Mouse (Mus musculus): Measurements from ENCODE around the gene Gm20388. TPM values are rescaled to one million over a fixed set of nuclear protein-coding genes. Genes with fewer than 3 reads are reported as not detected.

Gm20388 gene
- polyA plus RNA-seq, 1 experiment = 49.7 TPM

DNA sequence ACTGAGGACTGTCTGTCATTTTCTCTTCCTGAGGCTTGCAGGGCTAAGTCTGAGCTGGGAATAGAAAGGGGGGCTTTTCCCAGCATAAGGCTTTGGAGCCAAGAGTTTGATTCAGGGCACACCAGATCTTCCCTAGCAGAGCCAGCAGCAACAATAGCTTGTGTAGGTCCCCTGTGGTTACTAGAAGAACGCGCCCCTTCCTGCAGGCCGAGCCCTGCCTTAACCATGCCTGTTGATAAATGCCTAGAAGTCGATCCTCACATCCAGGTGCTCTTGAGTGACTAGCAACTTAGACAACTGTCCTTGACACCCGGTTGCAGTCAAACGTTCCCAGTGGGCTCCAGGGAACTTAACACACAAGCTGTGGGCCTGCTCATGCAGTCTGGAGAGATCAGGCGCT, 512.9 kb downstream of the Gm20388 start:
- Histone ChIP-seq H3K36me3 (ENCODE audit: control insufficient read depth, insufficient read depth, low read length) (no peaks in the 10 kb centered on the region), H3K4me3 (ENCODE audit: insufficient read depth, low read depth, low read length) (no peak overlapping the region), H3K4me1 (ENCODE audit: control insufficient read depth, insufficient read depth, low read length) (peaks cover 3% of the 10 kb centered on the region; the same call in 1 of the 2 replicates), H3K27me3 (replicated peaks; ENCODE audit: control insufficient read depth, insufficient read depth, low read length) (no peaks in the 10 kb centered on the region), H3K27ac (ENCODE audit: insufficient read depth, low read depth, low read length) (no peak overlapping the region)
- WGBS = 87% methylated on average over 7 of the region's 7 CpGs
- no peak for DNase-seq
- TF ChIP-seq CTCF (conservative IDR thresholded peaks at IDR 0.05; ENCODE audit: insufficient read depth, insufficient read length, low read depth, low read length) (no peak), POLR2A (IDR thresholded peaks at IDR 0.05; ENCODE audit: low read depth, low read length) (no peak)

GRCm38 (mm10) chr8:120424829-120425198, 514.2 kb downstream of the Gm20388 start:
- WGBS = 62% methylated on average over 4 of the region's 4 CpGs
- no peak overlapping the region for H3K27ac ChIP-seq (ENCODE audit: insufficient read depth, low read depth, low read length)
- DNase-seq = no peak
- H3K4me1 ChIP-seq (ENCODE audit: control insufficient read depth, insufficient read depth, low read length) = peaks cover 3% of the 10 kb centered on the region; the same call in 1 of the 2 replicates
- no peaks in the 10 kb centered on the region for H3K27me3 ChIP-seq (replicated peaks; ENCODE audit: control insufficient read depth, insufficient read depth, low read length)
- no peak overlapping the region for H3K4me3 ChIP-seq (ENCODE audit: insufficient read depth, low read depth, low read length)
- TF ChIP-seq POLR2A (IDR thresholded peaks at IDR 0.05; ENCODE audit: low read depth, low read length) (no peak), CTCF (conservative IDR thresholded peaks at IDR 0.05; ENCODE audit: insufficient read depth, insufficient read length, low read depth, low read length) (no peak)
- H3K36me3 ChIP-seq (ENCODE audit: control insufficient read depth, insufficient read depth, low read length) = no peaks in the 10 kb centered on the region

DNA sequence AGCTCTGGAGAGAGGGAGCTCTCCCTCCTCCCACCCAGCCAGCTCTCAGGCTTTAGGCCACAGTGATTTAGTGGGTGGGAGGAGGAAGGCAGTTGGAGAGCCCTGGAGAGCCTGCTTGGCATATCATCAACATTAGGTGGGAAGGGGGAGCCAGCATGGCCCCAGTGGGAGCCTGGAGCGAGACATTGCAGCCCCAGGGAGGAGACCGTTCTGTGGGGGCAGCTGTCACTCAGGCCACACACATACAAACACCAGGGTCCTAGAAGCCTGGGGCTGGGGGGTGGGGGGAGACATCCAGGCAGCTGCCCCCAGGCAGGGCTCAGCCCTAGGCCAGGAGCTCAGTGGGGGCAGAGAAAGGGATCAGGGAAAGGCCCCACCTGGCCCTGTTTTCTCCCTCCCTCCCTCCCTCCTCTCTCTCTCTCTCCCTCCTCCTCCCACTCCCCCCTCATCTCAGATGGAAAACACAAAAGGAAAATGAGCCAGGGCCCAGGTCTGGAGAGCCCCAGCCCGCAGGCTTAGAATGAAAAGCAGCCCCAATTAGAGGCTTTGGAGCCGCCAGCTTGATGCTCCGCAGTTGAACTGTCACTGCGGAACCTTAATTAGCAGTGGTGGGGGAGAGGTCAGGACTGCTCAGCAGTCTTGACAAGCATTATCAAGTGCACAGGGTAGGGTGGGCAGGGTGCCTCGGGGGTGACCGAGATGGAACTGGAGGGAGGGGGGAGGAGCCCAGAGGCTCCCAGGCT, 514.7 kb downstream of the Gm20388 start:
- Histone ChIP-seq H3K27me3 (replicated peaks; ENCODE audit: control insufficient read depth, insufficient read depth, low read length) (no peaks in the 10 kb centered on the region), H3K27ac (ENCODE audit: insufficient read depth, low read depth, low read length) (no peak overlapping the region), H3K36me3 (ENCODE audit: control insufficient read depth, insufficient read depth, low read length) (no peaks in the 10 kb centered on the region), H3K4me3 (ENCODE audit: insufficient read depth, low read depth, low read length) (no peak overlapping the region), H3K4me1 (ENCODE audit: control insufficient read depth, insufficient read depth, low read length) (peaks cover 3% of the 10 kb centered on the region; the same call in 1 of the 2 replicates)
- no peak for TF ChIP-seq CTCF (conservative IDR thresholded peaks at IDR 0.05; ENCODE audit: insufficient read depth, insufficient read length, low read depth, low read length)
- WGBS = 65% methylated on average over 8 of the region's 8 CpGs
- DNase-seq = no peak

DNA sequence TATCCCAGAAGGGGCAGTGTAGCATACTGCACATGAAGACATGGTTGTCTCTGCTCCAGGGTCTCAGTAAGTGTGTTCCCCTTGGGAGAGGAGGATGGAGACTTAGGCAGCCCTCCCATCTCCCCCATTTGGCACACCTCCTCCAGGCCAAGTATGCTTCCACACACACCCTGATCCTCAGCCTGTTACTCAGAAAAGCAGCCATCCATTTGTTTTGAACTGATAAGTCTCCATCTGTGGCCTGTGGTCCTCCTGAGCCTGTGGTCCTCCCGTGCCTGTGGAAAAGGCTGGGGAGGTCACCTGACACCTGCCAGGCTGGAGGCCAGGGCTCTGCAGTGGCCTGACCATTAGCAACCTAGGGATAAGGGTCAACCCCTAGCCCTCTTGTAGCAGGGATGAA, 515.5 kb downstream of the Gm20388 start:
- H3K27me3 ChIP-seq (replicated peaks; ENCODE audit: control insufficient read depth, insufficient read depth, low read length) = no peaks in the 10 kb centered on the region
- TF ChIP-seq CTCF (conservative IDR thresholded peaks at IDR 0.05; ENCODE audit: insufficient read depth, insufficient read length, low read depth, low read length) (no peak), POLR2A (IDR thresholded peaks at IDR 0.05; ENCODE audit: low read depth, low read length) (no peak)
- H3K4me1 ChIP-seq (ENCODE audit: control insufficient read depth, insufficient read depth, low read length) = peaks cover 3% of the 10 kb centered on the region; the same call in 1 of the 2 replicates
- H3K27ac ChIP-seq (ENCODE audit: insufficient read depth, low read depth, low read length) = no peak overlapping the region
- 52% methylated on average over 1 of the region's 1 CpGs for WGBS
- no peaks in the 10 kb centered on the region for H3K36me3 ChIP-seq (ENCODE audit: control insufficient read depth, insufficient read depth, low read length)
- no peak overlapping the region for H3K4me3 ChIP-seq (ENCODE audit: insufficient read depth, low read depth, low read length)
- DNase-seq = no peak

DNA sequence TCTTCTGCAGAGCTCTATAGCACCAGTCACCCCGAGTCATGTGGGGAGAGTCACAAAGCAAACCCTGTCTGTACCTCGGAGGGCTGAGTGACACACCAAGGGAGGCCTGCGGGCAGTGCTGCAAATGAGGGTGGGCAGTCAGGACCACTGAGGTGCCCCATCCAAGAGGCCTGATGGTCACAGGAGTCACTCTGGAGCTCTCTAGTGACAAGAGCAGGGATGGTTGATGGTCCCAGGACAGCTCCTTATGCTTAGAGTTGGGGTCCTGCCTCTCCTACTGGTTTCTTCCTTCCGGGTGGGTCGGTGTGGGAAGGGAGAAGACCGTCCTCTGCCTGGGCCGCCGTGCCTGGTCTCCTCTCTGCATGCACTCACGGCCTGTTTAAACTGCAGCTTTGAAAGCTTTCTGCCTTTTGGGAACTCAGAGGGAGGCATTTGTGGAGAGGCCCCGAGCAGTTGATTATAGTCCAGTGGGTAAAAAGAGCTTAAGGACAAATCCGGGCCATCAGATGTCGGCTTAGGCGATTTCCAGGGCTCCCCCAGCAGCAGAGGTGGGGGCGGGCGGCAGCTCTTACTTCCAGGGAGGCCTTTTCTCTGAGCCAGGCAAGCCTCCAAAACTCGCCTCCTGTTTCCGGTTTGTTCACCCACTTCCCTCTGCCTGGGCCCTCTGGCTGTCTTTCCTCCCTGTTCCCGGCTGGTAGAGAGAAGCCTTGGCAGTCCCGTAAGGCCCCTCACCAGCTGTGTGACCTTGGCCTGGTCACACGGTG, 516.2 kb downstream of the Gm20388 start:
- H3K27me3 ChIP-seq (replicated peaks; ENCODE audit: control insufficient read depth, insufficient read depth, low read length) = no peaks in the 10 kb centered on the region
- H3K4me1 ChIP-seq (ENCODE audit: control insufficient read depth, insufficient read depth, low read length) = peaks cover 3% of the 10 kb centered on the region; the same call in 1 of the 2 replicates
- WGBS = 50% methylated on average over 20 of the region's 20 CpGs
- TF ChIP-seq POLR2A (IDR thresholded peaks at IDR 0.05; ENCODE audit: low read depth, low read length) = no peak
- no peak for TF ChIP-seq CTCF (conservative IDR thresholded peaks at IDR 0.05; ENCODE audit: insufficient read depth, insufficient read length, low read depth, low read length)
- H3K4me3 ChIP-seq (ENCODE audit: insufficient read depth, low read depth, low read length) = no peak overlapping the region
- H3K27ac ChIP-seq (ENCODE audit: insufficient read depth, low read depth, low read length) = no peak overlapping the region
- no peaks in the 10 kb centered on the region for H3K36me3 ChIP-seq (ENCODE audit: control insufficient read depth, insufficient read depth, low read length)
- peak; percentile 60 for DNase-seq

DNA sequence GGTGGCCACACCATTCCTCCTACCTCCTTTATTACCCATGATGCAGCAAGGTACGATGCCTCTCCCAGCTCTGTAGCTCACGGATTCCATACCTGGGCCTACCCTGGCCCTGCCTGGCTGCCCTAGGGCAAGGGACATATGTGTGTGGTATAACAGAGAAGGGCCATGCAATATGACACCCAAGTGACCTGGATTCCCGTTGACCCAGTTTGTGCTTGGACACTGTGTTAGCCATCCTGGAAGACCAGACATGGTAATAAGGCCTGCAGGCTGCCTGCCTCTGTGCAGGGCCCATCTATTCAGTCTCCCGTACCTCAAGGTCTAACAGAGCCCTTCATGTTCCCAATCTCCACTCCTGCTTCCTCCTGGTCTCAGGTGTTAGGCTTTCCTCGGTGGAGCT, 517.9 kb downstream of the Gm20388 start:
- 87% methylated on average over 5 of the region's 5 CpGs for WGBS
- Histone ChIP-seq H3K4me1 (ENCODE audit: control insufficient read depth, insufficient read depth, low read length) (peaks cover 3% of the 10 kb centered on the region; the same call in 1 of the 2 replicates), H3K4me3 (ENCODE audit: insufficient read depth, low read depth, low read length) (no peak overlapping the region), H3K36me3 (ENCODE audit: control insufficient read depth, insufficient read depth, low read length) (no peaks in the 10 kb centered on the region), H3K27me3 (replicated peaks; ENCODE audit: control insufficient read depth, insufficient read depth, low read length) (no peaks in the 10 kb centered on the region), H3K27ac (ENCODE audit: insufficient read depth, low read depth, low read length) (no peak overlapping the region)
- TF ChIP-seq CTCF (conservative IDR thresholded peaks at IDR 0.05; ENCODE audit: insufficient read depth, insufficient read length, low read depth, low read length) (no peak), POLR2A (IDR thresholded peaks at IDR 0.05; ENCODE audit: low read depth, low read length) (no peak)
- no peak for DNase-seq

DNA sequence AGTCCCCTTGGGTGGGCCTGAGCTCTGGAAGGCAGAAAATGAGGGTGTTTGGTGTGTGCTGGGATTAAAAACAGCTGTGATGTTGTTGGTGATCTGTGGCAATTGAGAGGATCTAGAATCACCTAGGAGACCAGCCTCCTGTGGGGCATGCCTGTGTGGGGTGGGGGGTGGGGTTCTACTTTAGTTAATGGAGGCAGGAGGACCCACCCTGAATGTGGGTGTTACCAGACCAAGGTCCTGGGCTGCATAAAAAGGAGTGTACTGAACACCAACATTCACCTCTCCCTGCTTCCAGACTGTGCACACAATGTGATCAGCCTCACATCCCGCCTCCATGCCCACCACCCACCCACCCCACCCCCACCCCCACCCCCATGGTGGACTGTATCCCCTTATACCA, 518.5 kb downstream of the Gm20388 start:
- Histone ChIP-seq H3K36me3 (ENCODE audit: control insufficient read depth, insufficient read depth, low read length) (no peaks in the 10 kb centered on the region), H3K27me3 (replicated peaks; ENCODE audit: control insufficient read depth, insufficient read depth, low read length) (no peaks in the 10 kb centered on the region), H3K4me1 (ENCODE audit: control insufficient read depth, insufficient read depth, low read length) (peaks cover 3% of the 10 kb centered on the region; the same call in 1 of the 2 replicates), H3K4me3 (ENCODE audit: insufficient read depth, low read depth, low read length) (no peak overlapping the region), H3K27ac (ENCODE audit: insufficient read depth, low read depth, low read length) (no peak overlapping the region)
- WGBS = 100% methylated on average over 1 of the region's 1 CpGs
- TF ChIP-seq CTCF (conservative IDR thresholded peaks at IDR 0.05; ENCODE audit: insufficient read depth, insufficient read length, low read depth, low read length) = no peak
- TF ChIP-seq POLR2A (IDR thresholded peaks at IDR 0.05; ENCODE audit: low read depth, low read length) = no peak
- DNase-seq = no peak

Data from kidney, adult 2 months (tissue).